Mouse (Mus musculus) CD4-positive helper T cell, adult 2 months (primary cell): ENCODE data around the gene Zbtb24.

Experiments used
- DNase-seq: peaks from one replicate; pipeline ENCODE4 v3.0.0-alpha.2; 2012; ENCODE audit warnings: low read depth, missing footprints, low spot score

The Zbtb24 gene

DNA sequence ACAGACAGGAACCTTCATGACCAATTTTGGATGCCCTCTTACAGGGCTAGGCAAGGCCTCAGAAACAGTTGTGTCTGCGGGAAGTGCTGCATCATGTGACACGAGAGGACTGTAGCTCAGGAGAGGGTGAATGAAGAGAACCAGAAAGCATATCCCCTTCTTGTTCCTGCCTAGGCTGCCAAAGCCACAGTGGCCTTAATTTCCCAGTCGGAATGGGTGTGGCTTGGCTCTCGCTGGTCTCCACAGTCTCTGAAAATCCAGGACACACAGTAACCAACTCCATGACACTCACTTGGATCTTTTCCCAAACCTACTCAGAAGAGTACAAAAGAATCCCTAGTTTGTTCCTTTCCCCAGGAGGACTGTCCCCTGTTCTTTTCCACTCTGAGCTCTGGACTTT, 50.8 kb downstream of the Zbtb24 start:
- DNase-seq: no peak

DNA sequence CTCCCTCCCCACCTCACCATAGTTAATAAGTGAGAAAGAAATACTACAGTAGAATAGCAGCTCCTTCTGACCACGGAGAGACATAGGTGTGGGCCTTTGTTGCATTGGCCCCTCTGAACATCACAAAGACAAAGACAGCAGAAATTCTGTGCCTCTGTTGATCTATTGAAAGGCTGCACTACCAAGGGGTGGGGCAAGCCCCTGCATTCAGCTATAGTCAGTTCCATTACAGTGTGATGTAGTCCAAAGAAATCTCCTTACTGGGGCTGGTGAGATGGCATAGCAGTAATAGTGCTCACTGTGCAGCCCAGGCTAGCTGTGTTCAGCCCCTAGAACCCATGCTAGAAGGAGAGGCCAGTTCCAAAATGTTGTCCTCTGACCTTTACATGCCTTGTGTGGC, 54.8 kb downstream of the Zbtb24 start:
- DNase-seq: no peak

DNA sequence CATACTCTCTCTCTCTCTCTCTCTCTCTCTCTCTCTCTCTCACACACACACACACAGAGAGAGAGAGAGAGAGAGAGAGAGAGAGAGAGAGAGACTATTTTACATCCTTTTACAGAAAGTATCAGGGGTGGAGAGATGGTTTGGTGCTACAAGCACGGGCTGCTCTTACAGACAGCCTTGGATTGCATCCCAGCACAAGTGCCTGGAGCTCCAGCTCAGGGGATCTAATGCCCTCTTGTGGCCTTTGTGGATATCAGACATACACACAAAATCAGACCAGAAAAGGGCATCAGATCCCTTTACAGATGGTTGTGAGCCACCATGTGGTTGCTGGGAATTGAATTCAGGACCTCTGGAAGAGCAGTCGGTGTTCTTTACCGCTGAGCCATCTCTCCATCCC, 55.3 kb downstream of the Zbtb24 start:
- peak; percentile 75 for DNase-seq

DNA sequence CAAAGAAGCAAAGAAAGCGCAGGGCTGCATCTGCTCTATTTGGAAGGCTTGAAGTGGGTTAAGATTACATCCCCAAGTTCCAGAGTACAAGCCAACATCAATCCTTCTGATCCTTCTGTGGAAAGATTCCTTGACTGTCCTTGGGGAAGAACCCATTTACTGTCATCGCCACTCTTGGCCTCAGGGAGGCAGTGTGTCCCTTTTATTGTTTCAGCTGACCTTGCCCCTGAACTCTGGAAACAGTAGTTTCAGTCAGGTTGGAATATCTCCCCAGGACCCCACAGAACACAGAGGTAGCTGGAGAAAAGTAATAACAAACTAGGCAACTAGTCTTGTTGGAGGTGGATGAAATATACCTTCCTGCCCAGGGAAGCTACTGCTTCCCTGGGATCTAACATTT, 59.0 kb downstream of the Zbtb24 start:
- peak; percentile 29 for DNase-seq

DNA sequence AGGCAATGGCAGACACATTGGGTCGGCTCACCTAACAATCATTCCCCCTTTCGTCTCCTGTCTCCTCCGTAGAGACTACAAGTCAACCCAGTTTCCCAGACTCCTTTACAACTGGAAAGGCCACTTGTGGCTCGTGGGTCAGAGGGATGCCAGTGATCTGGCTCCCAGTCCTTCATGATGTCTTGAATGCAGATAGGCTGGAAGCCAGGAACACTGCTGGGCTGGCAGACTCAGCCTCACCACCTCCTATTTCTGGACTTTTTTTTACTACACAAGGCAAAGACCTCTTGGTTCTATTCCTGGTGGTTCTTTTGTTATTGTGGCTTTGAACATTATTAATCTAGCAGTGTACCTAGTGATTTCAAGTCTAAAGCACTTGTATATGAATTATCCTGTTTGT, 64.1 kb downstream of the Zbtb24 start:
- DNase-seq: no peak

DNA sequence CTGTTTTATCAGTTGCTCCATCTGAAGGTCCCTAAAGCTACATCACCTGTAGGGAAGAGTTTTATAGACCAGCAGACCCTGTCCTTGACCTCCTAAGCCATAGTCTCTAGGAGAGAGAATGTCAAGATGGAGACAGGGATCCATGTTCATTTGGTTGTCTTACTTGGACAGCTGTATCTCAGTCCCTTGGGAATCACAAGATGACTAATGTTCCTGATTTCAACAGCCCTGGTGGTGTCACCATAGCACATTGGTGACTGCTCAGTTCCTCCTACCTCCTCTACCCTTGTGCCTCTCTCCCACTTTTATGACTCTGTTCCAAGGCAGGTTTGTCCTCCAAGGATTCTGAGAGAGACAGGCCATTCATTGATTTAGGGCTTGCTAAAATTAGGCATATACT, 64.7 kb downstream of the Zbtb24 start:
- DNase-seq: no peak
